Mouse (Mus musculus) heart, embryonic 10.5 days (tissue): ENCODE results near the gene Kcp. TPM values are rescaled to one million over a fixed set of nuclear protein-coding genes. Genes with fewer than 3 reads are reported as not detected.

Source experiments
- DNase-seq: peaks from one replicate; pipeline ENCODE4 v3.0.0-alpha.2; 2017; ENCODE audit warnings: low spot score
- H3K27ac ChIP-seq: fragments of 300-500 bp; sonication (generic); 2 replicates; pipeline ENCODE4 v1.5.1; 2016; ENCODE audit warnings: mild to moderate bottlenecking
- H3K27me3 ChIP-seq: fragments of 300-500 bp; sonication (generic); 2 replicates; pipeline ENCODE4 v1.6.1; 2016; ENCODE audit warnings: mild to moderate bottlenecking; ENCODE audit not compliant: poor library complexity, insufficient read depth, severe bottlenecking
- H3K36me3 ChIP-seq: fragments of 300-500 bp; sonication (generic); 2 replicates; pipeline ENCODE4 v1.6.1; 2016; ENCODE audit warnings: mild to moderate bottlenecking, moderate library complexity
- H3K4me1 ChIP-seq: fragments of 300-500 bp; sonication (generic); 2 replicates; pipeline ENCODE4 v1.6.1; 2016; ENCODE audit warnings: mild to moderate bottlenecking
- H3K4me3 ChIP-seq: fragments of 300-500 bp; sonication (generic); 2 replicates; pipeline ENCODE4 v1.5.1; 2016; ENCODE audit warnings: mild to moderate bottlenecking, moderate library complexity
- H3K9me3 ChIP-seq: fragments of 300-500 bp; sonication (generic); 2 replicates; pipeline ENCODE4 v1.6.1; 2016; ENCODE audit warnings: mild to moderate bottlenecking, moderate library complexity
- WGBS: fragments of 180-500 bp; shearing (Covaris S2); methylation state at CpG from one replicate; pipeline ENCODE4 v1.1.7; 2016; 5-methylcytosine and 5-hydroxymethylcytosine counted together
- polyA plus RNA-seq: library from polyadenylated mRNA; unstranded; fragments of >200 nt; fragmentation: Nextera tagmentation; extraction: Ambion mirVana; gene quantifications from 2 replicates; pipeline ENCODE4 v1.2.1, GENCODE M21; 2016

Gene Kcp
- polyA plus RNA-seq, 1 experiment from 2014 or later: 23.3 TPM

DNA sequence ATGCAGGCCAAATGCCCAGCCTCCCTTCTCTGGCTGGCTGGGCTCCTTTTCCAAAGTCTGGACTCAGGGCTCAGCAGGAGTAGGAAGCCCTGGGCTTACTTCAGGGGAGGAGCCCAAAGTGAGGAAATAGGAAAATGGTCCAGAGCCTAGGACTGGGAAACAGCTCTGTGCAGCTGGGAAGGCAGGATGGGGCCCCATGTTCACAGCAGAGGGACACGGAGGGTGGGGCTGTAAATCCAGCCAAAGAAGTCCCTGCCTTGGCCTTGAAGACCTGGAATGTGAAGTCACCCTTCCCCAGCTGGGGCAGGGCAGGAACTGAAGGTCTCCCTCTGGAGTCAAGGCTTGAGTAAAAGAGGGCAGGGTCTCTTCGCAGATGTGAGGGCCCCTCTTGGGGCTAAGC is 1.3 kb upstream of the Kcp start:
- DNase-seq: no peak
- Histone ChIP-seq H3K9me3 (no peaks in the 10 kb centered on the region), H3K27me3 (peaks cover 45% of the 10 kb centered on the region), H3K27ac (peak overlapping the region; percentile 44; the same call in 1 of the 2 replicates), H3K4me1 (peaks cover 61% of the 10 kb centered on the region), H3K36me3 (peaks cover 2% of the 10 kb centered on the region; the same call in 1 of the 2 replicates), H3K4me3 (0 out of 2 replicates have a peak overlapping the region, but pooled peaks have one; percentile 15)
- WGBS: 48% methylated on average over 2 of the region's 2 CpGs

DNA sequence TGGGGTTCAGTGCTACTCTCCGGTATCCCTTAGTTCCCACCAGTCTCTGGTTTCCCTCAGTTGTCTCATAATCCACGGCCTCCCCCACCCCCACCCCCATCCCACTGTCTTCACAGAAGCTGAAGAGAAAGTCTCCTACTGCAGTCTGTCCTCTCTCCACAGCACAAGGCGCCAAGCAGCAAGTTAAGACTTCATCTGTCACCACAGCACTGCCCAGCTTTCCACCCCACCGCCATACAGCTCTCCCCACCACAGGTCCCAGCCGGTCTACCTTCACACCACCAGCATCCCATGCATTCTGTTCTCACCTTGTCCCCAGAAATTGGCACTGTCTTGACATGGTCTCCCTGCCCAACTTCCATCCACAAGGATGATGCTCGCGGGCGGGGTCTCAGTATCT is 918 bp downstream of the Kcp start:
- H3K4me3 ChIP-seq: peak overlapping the region; percentile 77
- H3K27me3 ChIP-seq: peaks cover 50% of the 10 kb centered on the region
- H3K27ac ChIP-seq: peak overlapping the region; percentile 89
- peaks cover 41% of the 10 kb centered on the region for H3K4me1 ChIP-seq
- 21% methylated on average over 8 of the region's 8 CpGs for WGBS
- no peak for DNase-seq
- peaks cover 7% of the 10 kb centered on the region; the same call in 1 of the 2 replicates for H3K36me3 ChIP-seq
- no peaks in the 10 kb centered on the region for H3K9me3 ChIP-seq

DNA sequence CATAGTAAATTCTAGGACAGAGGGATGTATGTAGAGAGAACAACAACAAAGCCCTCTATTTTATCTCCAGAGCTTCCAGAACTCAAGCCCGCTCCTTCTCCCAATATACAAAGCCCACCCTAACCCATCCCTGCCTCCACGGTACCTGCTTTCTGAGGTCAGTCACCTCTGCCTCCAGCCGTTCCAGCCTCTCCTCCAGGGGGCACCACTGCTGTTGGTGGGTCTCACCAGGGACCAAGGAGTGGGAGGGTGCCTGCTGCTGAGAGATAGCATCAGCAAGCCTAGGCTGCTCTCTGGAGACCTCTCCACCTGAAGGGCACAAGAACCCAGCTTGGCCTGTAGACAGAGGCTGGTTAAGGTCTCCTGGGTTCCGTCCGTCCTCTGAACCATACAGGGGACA is 2.3 kb downstream of the Kcp start:
- WGBS: 90% methylated on average over 5 of the region's 5 CpGs

DNA sequence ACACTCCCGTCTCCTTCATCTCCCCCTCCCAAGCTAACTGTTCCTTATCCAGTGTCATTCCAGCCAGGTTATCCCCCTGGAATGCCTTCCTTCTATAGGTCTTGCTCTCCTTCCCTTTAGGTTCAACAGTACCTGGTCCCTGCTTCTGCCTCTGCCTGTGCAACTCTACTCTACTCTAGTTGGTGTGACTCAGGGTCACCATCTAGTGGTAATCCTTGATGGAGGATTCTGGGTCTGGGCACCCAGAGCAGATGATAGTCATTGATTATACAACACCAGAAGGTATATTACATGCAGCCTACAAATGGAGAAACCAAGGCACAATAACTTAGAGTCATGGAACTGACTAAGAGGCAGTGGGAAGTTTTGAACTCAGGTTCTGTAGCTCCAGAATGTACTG is 6.2 kb downstream of the Kcp start:
- Histone ChIP-seq H3K4me1 (peaks cover 18% of the 10 kb centered on the region), H3K27me3 (peaks cover 48% of the 10 kb centered on the region), H3K36me3 (peaks cover 26% of the 10 kb centered on the region), H3K4me3 (no peak overlapping the region), H3K27ac (no peak overlapping the region), H3K9me3 (no peaks in the 10 kb centered on the region)
- WGBS: 86% methylated on average over 1 of the region's 1 CpGs
- no peak for DNase-seq

More for the DNA sequence above, 2.3 kb downstream of the Kcp start:
- no peak for DNase-seq
- H3K4me1 ChIP-seq: peaks cover 44% of the 10 kb centered on the region
- H3K27me3 ChIP-seq: peaks cover 50% of the 10 kb centered on the region
- no peak overlapping the region for H3K27ac ChIP-seq
- no peaks in the 10 kb centered on the region for H3K9me3 ChIP-seq
- H3K36me3 ChIP-seq: peaks cover 9% of the 10 kb centered on the region; the same call in 1 of the 2 replicates
- H3K4me3 ChIP-seq: no peak overlapping the region

DNA sequence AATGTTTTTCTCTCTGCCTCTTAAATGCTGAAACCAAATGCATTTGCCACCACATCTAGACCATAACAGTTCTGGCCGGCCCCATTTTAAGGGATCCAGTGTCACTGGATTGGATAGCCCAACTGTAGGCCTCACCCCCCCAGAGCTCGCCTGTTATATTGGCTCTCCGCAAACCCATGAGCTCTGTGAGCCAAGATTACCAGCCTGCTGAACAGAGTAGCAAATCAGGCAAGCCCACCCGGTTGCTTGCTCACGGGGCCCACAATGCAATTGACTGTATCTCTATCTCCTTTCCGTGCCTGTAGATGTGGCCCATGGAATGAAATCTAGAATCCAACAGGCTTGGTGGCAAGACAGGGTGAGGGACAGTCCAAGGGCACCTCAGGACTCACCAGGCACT is 6.9 kb downstream of the Kcp start:
- Histone ChIP-seq H3K27me3 (peaks cover 48% of the 10 kb centered on the region), H3K9me3 (no peaks in the 10 kb centered on the region), H3K4me3 (no peak overlapping the region), H3K36me3 (peaks cover 32% of the 10 kb centered on the region), H3K27ac (no peak overlapping the region; the same call in 1 of the 2 replicates), H3K4me1 (peaks cover 18% of the 10 kb centered on the region)
- DNase-seq: no peak
- WGBS: 80% methylated on average over 6 of the region's 6 CpGs

DNA sequence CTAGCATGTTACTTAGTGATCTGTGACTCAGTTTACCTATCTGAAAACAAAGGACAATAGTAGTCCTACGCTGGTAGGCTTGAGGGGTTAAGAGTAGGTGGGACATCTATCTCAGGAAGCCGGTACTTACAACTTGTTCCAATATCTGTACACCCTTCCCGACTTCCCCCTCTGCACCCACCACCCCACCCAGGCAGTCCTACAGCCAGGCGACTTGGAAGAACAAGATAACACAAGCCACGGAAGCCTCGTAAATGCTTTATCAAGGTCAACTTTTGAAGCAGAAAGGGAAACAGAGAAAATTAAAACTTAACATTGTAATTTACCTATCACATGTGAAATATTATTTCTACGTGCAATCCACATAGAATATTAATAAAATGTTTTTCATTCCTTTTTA is 7.6 kb downstream of the Kcp start:
- H3K4me1 ChIP-seq: peaks cover 18% of the 10 kb centered on the region
- 72% methylated on average over 7 of the region's 7 CpGs for WGBS
- no peak overlapping the region for H3K4me3 ChIP-seq
- DNase-seq: no peak
- peaks cover 50% of the 10 kb centered on the region for H3K27me3 ChIP-seq
- H3K9me3 ChIP-seq: no peaks in the 10 kb centered on the region
- peaks cover 35% of the 10 kb centered on the region for H3K36me3 ChIP-seq
- H3K27ac ChIP-seq: no peak overlapping the region

DNA sequence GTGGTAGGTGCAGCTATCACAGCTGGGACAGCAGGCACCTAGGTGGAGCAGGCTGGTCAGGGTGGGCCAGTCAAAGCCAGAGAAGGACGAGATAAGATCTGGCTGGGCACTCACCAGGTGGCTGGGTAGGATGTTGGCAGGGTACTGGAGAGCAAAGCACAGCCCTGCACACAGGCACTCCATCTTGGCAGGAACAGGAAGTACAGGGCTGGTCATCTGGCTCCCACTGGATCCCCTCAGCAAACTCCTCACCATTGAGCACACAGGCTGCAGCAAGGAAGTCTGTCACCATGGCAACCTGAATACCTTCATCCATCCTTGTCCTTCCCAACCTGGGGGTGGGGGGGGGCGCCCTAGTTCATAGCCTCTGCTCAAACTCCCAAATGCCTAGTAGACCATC is 10.0 kb downstream of the Kcp start:
- DNase-seq: no peak
- Histone ChIP-seq H3K4me1 (peaks cover 16% of the 10 kb centered on the region), H3K27me3 (peaks cover 56% of the 10 kb centered on the region), H3K9me3 (no peaks in the 10 kb centered on the region), H3K36me3 (peaks cover 38% of the 10 kb centered on the region), H3K4me3 (no peak overlapping the region), H3K27ac (no peak overlapping the region)
- 47% methylated on average over 2 of the region's 2 CpGs for WGBS

DNA sequence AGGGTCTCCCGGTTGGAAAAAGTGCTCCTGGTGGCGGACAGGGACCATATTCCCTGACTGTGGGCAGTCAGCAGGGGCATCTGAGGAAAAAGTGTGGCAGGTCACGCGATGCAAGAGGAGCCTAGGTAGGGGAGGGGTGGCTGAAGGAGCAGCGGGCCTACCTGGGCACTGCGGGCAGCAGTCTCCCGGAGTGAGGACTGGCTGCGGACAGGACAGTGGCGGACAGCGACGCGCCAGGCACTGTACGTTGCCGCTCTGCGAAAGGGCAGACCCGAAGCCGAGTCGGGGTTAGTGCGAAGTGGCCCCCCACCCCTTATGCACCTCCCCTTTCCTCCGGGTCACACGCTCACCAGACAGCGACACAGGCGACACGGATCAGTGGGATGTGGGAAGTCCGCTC is 11.5 kb downstream of the Kcp start:
- 14% methylated on average over 25 of the region's 25 CpGs for WGBS
- no peak for DNase-seq
- H3K4me3 ChIP-seq: peak overlapping the region; percentile 20
- peaks cover 69% of the 10 kb centered on the region for H3K27me3 ChIP-seq
- peaks cover 15% of the 10 kb centered on the region for H3K4me1 ChIP-seq
- no peaks in the 10 kb centered on the region for H3K9me3 ChIP-seq
- no peak overlapping the region for H3K27ac ChIP-seq
- H3K36me3 ChIP-seq: peaks cover 40% of the 10 kb centered on the region

DNA sequence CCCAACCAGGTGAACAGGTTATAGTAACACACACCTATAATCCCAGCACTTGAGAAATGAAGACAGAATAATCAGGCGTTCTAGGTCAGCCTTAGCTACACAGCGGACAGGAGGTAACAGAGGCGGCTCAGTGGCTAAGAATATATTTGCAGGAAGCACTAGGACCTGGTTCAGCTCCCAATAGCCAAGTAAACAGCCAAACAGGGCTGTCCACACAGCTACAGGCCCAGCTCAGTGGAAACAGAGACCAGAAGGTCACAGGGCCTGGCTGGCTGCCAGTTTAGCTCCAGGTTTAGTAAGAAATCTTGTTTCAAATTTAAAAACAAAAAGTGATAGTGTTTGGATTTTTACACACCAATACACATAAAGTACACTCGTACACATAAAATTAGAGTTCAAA is 13.7 kb downstream of the Kcp start:
- no peak overlapping the region for H3K27ac ChIP-seq
- peaks cover 85% of the 10 kb centered on the region for H3K27me3 ChIP-seq
- H3K9me3 ChIP-seq: no peaks in the 10 kb centered on the region
- 76% methylated on average over 4 of the region's 4 CpGs for WGBS
- no peak overlapping the region for H3K4me3 ChIP-seq
- peaks cover 34% of the 10 kb centered on the region for H3K36me3 ChIP-seq
- peaks cover 12% of the 10 kb centered on the region for H3K4me1 ChIP-seq
- DNase-seq: no peak

DNA sequence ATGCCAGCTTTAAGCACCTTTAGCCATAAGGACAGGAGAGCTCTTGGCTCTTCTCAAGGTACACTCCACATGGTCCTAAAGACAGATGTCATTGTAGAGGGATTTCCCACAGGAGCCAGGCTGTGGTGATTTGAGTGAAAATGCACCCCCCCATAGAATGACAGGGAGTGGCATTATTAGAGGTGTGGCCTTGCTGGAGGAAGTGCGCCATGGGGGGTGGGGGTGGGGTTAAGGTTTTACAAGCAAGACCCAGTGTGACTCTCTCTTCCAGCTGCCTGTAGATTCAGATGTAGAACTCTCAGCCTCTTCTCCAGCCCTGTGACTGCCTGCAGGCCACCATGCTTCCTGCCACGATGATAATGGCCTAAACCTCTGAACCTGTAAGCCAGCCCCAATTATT is 21.8 kb downstream of the Kcp start:
- Histone ChIP-seq H3K27ac (no peak overlapping the region), H3K4me1 (peaks cover 11% of the 10 kb centered on the region; the same call in 1 of the 2 replicates), H3K36me3 (peaks cover 12% of the 10 kb centered on the region; the same call in 1 of the 2 replicates), H3K9me3 (no peaks in the 10 kb centered on the region), H3K4me3 (no peak overlapping the region), H3K27me3 (peaks cover 53% of the 10 kb centered on the region)
- no peak for DNase-seq
- 39% methylated on average over 2 of the region's 2 CpGs for WGBS

DNA sequence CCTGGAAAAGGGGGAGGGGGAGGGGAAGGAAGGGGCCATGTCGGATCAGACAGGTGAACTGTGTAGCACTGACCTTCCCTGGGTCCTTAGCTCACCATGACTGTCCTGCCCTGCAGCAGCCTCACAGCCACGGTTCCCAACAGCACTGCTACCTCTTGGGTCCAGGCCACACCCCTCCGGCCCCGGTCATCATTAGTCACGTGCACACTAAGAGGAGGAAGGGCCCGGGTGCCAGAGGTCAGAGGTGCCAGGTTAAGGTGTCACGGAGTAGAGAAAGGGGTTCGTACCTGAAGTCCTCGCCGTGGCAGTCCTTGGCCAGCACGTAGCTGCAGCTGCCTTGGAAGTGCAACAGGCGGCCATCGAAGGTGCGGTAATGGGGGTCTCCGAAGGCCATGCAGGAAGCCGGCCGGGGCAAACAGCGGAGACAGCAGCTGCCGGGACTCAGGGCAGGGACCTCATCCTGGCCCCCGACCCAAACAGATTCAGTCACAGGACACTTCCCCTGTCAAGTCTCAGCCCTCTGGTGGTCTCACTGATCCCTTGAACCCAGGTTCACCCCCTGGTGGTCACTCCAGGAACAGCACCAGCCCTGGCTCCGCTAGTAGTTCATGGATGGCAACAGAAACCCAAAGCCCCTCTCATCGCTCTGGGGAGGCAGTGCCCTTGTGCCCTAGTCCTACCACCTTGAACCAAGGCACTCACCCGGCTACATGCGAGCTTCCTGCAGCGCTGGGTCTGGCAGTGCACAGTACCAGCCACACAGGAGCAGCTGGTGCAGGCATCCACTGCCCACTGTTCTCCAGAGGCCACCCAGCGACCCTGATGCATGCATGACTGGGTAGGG is 22.8 kb downstream of the Kcp start:
- Histone ChIP-seq H3K4me3 (peak overlapping the region; percentile 60), H3K9me3 (no peaks in the 10 kb centered on the region), H3K4me1 (peaks cover 11% of the 10 kb centered on the region; the same call in 1 of the 2 replicates), H3K27me3 (peaks cover 42% of the 10 kb centered on the region), H3K27ac (peak overlapping the region; percentile 75; the same call in 1 of the 2 replicates), H3K36me3 (peaks cover 12% of the 10 kb centered on the region; the same call in 1 of the 2 replicates)
- WGBS: 5% methylated on average over 26 of the region's 26 CpGs
- DNase-seq: peak; percentile 93

DNA sequence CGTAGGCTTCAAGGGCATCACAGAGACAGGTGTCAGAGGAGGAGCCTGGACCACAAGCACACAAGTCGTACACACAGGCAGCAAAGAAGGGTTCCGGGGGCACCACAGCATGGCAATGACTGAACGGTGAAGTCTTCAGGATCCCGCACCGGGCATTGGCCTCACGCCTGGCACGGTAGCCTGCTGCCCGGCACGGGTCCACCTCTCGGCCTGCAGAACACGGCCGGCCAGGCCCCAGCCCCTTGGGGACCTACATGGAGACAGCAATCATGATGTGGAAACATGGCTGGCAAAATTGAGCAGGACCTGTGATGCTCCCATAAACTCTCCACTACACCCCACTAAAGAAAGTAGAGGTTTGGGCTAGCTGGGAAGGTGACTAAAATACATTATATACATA is 25.1 kb downstream of the Kcp start:
- Histone ChIP-seq H3K36me3 (peaks cover 12% of the 10 kb centered on the region; the same call in 1 of the 2 replicates), H3K4me3 (no peak overlapping the region), H3K4me1 (peaks cover 11% of the 10 kb centered on the region), H3K27ac (no peak overlapping the region), H3K9me3 (no peaks in the 10 kb centered on the region), H3K27me3 (peaks cover 45% of the 10 kb centered on the region)
- 90% methylated on average over 13 of the region's 13 CpGs for WGBS
- DNase-seq: no peak

DNA sequence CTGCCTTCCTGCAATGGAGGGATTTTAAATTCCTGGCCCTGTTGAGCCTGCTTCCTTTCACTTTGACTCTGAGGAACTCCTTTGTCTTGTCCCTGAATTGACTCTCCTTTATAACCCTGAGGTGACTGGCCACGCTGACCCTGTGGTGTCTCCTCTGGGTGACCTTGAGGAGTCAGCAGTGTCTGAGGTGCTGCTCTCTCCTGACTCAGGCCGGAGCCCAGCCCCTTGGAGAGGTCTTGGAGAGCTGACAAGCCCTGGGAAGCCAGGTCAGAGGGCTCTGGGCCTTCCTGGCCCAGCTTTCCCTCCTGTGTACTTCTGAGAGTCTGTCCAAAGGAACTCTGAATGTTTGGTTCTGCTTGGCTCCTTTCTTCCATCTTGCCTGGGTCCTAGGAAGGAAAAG is 33.0 kb downstream of the Kcp start:
- Histone ChIP-seq H3K4me3 (peak overlapping the region; percentile 66), H3K27ac (peak overlapping the region; percentile 76), H3K36me3 (peaks cover 23% of the 10 kb centered on the region), H3K4me1 (peaks cover 20% of the 10 kb centered on the region), H3K27me3 (peaks cover 22% of the 10 kb centered on the region), H3K9me3 (no peaks in the 10 kb centered on the region)
- WGBS: 42% methylated on average over 2 of the region's 2 CpGs
- DNase-seq: no peak
